Mouse (Mus musculus): ENCODE results near the gene Sh3bp1. TPM values are rescaled to one million over a fixed set of nuclear protein-coding genes. Genes with fewer than 3 reads are reported as not detected.
A peak's percentile ranks its signal among the peaks of the same experiment; 100 is the strongest.

The Sh3bp1 gene
- total RNA-seq, 4 experiments from 2014 or later: 26.2 to 38.6 (median 32.2) TPM

DNA sequence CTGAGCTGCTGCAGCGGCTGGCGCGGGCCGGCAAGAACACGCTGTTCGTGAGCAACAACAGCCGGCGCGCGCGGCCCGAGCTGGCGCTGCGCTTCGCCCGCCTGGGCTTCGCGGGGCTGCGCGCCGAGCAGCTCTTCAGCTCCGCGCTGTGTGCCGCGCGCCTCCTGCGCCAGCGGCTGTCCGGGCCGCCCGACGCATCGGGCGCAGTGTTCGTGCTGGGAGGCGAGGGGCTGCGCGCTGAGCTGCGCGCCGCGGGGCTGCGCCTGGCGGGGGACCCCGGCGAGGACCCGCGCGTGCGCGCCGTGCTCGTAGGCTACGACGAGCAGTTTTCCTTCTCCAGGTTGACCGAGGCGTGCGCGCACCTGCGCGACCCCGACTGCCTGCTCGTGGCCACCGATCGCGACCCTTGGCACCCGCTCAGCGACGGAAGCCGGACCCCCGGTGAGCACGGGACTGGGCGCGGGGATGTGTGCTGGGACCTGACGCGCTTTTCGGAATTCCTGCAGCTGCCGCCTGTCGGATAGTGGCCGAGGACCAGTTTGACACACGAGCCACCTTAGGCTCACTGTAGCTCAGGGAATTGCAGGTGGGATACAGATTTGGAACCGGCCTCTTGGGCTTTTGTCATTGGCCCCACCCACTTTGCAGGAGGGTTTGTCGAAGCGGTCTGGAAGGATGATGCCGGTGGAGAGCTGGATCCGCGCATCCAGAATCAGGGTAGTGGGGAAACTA is 14.7 kb downstream of the Sh3bp1 start:
- no peak for DNase-seq (ENCODE audit: low spot score in 2 of 2)

DNA sequence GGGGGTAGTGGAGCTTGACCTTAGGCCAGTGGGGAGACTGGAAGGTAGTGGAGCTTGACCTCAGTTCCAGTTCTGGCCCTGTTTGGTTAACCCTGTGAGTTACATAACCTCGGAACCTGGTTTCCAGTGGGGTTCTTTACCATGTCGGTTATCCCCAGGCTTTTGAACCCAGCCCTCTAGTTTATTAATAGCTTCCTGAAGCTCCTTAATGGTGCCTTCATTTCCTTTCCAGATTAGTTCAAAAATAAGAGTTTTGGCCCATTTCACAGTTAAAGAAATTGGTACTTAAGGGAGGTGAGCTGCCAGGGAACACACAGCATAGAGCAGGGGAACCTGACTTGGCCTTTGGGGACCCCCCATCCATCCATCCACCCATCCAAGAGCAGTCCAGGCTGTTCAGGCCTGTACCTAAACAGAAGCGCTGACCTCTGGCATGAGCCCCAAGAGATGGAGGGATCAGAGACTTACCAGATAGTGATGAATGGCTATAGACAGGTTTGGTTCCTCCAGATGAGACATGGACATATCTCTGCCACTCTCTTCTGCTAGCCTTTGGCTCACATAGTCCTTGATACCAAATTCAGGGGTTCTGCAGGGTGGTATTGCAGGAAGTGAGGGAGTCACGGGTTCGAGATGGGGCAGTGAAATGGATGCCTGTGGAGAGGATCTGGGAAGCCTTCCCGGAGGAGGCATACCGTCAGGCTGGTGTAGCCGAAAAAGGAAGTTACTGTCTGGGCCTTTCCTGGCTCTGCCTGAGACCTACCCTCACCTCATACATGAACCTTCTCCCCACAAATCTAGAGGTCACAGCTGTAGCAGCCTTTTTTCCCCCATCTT is 15.5 kb downstream of the Sh3bp1 start:
- no peak for DNase-seq (ENCODE audit: low spot score in 2 of 2)

DNA sequence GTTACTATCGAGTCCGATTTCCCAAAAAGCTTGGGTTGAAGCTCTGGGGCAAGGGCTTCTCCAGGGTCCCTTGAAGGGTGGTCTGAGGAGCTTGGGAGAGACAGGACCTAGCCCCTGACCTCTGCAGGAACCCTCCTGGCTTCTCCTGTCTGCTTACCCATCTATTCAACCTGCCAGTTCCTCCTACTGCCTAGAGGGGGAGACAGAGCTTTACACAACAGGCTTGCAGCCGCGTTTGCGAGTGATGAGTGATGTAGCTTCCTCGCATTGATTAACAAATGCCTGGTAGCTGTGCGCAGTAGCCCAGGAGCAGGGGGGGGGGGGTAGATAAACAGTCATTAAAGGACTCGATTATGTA is 16.1 kb downstream of the Sh3bp1 start:
- peak in 1 of 2 experiments; percentile 77 for DNase-seq (ENCODE audit: low spot score in 2 of 2)

DNA sequence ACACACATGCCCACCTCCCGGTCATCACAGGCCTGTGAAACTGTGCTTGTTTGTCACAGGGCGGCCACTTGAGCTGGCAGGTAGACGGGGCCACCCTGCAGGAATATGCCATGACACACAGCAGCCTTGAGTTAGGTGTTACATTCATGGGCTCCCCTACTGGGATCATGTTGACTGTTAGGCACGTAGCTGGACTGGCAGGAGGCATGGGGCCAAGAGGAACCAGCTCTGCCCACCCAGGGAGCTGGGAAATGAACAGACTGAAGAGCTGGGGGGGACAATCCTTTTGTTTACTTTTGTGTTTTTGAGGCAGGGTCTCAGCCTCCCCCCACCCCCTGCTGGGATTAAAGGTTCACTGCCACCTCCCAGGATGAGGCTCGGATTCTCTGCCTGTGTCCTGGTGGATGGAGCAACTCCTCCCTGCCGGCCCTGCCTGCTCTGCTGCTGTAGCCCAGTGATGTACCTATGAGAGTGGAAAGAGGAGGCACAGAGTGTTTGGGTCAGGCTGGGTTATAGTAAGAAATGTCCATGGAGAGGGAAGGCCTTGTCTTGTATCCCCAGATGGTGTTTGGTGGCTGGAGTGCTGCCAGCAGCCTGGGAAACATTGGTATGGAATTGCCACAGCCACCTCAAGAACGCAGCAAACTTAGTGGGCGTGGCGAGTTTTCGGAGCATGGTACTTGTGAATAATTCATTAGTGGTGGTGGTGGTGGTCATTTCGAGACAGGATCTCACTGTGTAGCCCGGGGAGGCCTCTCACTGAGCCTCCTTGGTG is 16.7 kb downstream of the Sh3bp1 start:
- no peak for DNase-seq (ENCODE audit: low spot score in 2 of 2)

DNA sequence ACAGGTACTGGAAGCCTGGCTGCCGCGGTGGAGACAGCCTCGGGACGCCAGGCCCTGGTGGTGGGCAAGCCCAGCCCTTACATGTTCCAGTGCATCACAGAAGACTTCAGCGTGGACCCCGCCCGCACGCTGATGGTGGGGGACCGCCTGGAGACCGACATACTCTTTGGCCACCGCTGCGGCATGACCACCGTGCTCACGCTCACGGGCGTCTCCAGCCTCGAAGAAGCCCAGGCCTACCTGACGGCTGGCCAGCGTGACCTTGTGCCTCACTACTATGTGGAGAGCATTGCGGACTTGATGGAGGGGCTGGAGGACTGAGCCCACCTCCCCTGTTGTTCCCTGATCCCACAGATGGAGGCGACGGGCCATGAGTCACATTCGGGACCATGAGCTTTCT is 18.6 kb downstream of the Sh3bp1 start:
- DNase-seq (ENCODE audit: low spot score in 2 of 2): no peak

DNA sequence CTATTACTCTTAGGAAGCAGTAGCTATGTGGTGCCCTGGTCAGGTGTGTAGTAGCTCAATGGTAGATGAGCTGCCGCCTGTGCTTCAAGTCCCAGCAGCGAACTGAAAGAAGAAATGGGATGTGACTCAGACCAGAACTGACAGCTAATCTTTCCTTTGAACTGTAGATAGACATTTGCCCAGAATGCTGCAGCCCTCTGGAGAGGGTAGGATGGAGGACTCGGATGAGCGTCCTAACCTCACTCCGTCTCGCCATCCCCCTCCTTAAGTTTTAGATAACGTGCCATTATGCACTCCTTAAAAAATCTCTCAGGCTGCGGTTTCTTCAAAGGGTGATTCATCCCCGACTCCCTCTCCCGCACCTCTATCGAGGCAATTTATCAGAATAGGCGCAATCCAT is 20.3 kb downstream of the Sh3bp1 start:
- DNase-seq (ENCODE audit: low spot score in 2 of 2): no peak

DNA sequence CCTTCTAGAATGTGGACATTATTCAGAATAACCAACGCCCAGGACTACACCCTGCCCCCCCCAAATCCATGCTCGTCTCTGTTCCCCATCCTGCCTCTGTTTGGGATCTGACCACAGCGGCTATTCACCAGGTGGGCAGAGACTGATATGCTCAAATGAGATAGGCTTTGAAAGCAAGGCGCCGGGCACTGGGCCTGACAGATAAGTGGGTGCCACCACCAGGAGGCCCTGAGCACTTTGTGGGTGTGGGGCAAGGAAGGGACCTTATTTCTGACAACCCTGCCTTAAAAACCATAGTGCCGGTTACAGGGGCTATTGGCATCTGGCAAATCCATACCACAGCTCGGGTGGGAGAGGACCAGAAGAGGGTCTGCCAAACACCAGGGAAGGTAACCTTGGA is 23.1 kb downstream of the Sh3bp1 start:
- DNase-seq (ENCODE audit: low spot score in 2 of 2): no peak

DNA sequence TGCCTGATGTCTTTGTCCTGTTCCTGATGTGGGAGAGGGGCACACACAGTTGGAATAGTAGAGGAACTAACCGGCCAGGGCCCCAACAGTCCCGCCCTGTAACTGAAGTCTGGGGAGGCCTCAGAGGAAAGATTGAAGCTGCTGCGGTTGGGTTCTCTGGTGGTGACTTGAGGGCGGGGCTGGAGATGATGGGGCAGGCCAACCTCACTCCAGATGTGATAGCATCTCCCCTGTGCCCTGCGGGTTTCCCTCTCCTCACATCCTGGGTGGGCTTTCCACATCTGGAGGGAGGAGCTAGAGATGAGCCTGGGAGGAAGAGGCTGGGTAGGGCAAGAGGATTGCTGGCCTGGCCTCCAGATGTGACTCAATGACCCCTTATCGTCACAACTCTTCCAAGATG is 24.0 kb downstream of the Sh3bp1 start:
- DNase-seq (ENCODE audit: low spot score in 2 of 2): no peak

DNA sequence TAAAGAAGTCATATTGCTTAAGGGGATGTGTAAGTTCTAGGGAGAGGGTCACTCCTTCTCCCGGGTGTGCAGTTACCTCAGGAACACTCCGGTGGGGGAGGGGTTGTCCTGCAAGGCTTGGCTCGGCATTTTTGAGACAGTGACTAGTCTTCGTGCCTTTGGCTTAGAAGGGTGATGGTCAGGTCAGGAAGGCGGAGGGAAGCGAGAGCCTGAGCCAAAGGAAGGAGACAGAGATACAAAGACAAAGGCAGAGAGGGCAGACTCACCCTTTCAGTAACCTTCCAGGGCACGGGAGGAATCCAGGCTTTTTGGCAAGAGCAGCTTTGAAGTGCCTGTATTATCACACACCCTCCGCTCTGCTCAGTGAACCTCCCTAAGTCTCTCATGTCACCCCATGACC is 25.6 kb downstream of the Sh3bp1 start:
- no peak for DNase-seq (ENCODE audit: low spot score in 2 of 2)

DNA sequence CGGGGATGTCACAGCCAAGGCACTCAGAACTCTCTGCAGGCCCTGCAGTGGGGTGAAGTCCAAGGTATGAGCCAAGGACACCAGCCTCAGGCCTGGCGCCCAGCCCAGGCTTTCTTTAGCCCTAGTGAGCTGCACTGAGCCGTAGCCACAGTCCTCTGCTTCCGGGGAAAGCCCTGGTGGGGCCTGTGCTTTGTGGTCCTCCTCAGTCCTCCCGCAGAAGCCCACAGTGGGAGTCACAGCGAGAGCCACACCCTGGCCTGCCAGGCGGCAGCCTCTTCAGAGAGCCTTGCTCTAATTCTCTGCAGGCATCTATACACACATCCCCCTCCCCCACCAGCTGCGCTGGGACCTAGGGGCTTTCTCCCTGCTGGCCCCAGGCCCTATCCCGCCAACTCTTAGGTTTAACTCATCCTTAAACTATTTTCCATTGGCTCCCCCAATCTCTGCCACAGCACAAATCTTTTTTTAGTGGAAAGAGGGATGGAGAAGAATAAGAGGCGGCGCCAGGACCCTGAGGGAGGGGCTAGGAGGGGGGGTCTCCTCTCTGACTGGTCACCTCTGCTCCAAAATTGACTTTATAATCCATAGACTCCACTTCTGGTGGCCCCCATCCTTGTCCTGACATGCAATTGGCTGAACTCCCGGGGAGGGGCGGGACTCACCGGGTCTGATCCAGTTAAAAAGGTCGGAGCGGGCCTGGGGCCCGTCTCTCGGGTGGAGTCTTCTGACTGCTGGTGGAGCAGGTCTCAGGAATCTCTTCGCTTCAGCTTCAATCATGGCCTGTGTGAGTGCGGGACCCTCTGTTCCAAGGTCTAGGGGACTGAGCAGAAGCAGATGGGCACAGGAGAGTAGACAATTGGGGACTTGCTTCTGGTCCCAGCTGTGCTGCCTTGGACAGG is 26.7 kb downstream of the Sh3bp1 start, which contains the start of gene Lgals1:
Lgals1 (plus strand) TSS at position 705 of the 899 bp plus-strand sequence.
- DNase-seq (ENCODE audit: low spot score in 2 of 2): no peak

DNA sequence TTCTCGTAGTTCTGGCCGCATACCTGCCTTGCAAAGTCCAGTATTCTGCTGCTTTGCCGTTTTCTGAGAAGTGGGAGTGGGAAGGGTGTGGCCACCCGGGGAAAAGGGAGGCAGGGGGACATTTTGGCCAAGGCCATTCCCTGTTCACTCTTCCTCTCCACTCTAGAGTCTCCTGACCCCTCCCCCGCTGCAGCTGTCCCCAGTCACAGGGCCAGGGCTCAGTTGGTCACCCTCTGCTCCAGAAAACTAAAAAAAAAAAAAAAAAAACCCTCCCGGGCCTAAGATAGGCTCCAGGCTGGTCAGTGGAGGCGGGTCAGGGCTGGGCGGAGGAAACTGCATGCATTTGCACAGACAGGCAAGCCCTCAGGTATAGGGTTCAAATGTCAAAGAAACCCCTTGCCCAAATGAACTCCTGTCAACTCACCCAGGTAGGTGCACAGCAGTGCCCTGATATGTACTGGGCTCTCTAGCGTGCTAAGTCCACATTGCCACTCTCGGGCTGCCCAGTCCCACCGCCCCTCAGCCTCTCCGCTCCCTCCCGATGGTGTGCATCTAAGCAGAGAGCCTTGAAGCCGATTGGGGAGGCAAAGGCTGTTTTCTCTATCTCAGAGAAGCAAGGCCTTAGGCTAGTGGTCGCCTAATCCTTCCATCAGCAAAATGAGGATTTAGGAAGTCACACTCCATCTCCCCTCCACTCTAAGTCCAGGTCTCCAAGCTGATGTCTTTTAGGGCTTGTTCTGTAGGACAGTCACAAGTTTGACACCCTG is 27.6 kb downstream of the Sh3bp1 start:
- no peak for DNase-seq (ENCODE audit: low spot score in 2 of 2)

DNA sequence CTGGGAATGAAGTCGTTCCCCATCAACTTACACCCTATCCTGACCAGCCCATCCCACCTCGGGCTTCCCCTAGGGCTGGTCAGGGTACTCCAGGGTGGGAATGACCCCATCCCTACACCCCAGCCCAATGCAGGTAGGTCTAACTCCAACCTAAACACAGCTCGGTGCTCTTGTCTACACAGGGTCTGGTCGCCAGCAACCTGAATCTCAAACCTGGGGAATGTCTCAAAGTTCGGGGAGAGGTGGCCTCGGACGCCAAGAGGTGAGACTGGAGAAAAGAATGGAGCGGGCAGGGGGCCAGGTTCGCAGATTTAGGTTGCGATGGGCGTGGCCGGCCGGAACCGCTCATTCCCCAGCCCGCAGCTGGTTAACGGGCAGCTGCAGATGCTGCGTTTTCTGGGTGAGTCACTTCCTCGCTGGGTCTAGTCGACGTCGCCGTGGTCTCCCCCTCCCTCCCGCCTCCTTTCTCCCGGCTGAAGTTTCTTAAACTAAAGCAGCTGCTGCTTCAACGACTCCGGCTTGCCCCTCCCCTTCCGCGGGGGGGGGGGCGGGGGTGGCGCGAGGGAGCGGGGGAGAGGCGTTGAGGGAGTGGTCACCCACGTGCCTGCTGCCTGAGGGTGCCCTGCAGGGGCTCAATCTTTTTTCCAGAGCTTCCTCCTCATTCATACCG is 28.4 kb downstream of the Sh3bp1 start:
- DNase-seq (ENCODE audit: low spot score in 2 of 2): peak in 1 of 2 experiments; percentile 63

DNA sequence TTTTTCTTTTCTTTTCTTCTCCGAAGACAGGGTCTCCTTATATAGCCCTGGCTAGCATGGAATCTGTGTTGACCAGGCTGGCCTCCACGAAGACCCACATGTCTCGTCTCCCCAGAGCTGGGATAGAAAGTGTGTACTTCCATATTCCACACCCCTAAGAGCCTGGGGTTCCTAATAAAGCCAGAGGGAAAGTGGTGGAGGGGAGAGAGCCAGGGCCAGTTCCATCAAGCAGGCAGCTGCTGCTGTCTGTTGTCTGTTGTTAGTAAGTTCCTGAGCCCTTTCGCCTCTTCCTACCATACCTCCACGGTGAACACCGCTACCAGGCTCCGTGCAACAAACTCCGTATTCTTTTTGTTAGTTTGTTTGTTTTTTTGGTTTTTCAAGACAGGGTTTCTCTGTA is 29.0 kb downstream of the Sh3bp1 start:
- no peak for DNase-seq (ENCODE audit: low spot score in 2 of 2)

DNA sequence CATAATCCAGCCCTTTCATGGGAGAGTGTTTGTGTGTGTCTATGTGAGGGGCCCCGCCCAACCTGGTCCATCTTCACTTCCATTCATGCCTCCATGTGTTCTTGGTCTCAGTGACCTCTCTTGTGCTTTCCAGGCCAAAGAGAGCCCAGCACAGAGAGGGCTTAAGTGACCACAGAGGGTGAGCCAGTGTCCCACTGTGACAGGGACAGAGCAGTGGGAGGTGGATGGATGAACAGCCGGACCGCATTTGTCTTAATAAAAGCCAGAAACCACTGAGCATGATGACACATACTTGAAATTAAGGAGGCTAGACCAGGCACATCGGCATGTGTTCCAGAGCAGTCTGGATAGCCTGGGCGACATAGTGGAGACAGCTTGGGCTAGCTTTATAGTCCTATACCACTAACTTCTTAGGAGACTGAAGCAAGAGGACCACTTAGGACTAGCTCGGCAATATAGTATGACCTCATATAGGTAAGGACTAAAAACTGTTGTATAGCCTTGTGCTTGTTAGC is 30.7 kb downstream of the Sh3bp1 start:
- DNase-seq (ENCODE audit: low spot score in 2 of 2): no peak

DNA sequence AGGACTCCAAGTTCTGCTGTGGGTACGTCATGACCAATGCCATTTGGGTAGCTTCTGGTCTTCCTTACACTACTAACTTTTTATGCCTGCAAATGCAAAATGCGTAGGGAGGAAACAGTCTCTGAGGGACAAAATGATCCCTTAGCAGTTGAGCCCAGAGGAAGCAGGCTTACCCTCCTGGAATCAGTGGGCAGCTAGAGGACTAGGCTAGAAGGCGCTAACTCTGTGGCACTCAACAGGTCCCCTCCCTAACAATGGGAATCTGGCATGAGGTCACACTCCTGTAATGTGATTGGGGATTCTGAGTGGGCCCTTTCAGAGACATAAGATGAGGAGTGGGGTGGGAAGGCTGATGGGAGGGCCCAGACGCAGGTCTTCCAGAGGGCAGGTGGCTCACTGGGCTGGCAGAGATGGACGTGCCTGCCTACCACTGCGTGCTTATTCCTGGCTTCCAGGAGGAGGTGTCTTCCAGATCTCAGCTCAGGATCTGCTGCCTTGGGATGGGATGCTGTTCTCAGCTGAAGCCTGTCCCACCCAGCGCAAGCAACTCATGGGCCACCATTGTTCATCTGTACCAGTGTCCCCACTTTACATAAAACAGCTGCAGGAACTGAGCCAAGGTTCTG is 31.3 kb downstream of the Sh3bp1 start:
- DNase-seq (ENCODE audit: low spot score in 2 of 2): no peak

DNA sequence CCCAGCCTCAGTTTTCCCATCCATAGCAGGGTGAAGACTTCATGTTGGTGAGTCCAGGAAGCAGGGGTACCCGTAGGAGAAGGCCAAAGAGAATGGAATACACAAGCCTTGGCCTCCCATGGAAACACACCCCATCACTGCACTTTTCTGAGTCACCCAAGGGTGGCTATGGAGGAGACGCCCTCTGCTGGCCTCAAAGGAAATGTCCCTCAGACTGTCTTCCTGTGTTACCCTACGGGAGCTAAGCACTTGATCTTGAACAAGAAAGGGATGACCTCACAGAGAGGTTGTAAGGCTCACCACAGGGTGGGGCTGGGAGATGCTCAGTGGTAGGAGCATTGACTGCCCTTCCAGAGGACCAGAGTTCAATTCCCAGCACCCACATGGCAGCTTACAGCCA is 32.0 kb downstream of the Sh3bp1 start:
- no peak for DNase-seq (ENCODE audit: low spot score in 2 of 2)

DNA sequence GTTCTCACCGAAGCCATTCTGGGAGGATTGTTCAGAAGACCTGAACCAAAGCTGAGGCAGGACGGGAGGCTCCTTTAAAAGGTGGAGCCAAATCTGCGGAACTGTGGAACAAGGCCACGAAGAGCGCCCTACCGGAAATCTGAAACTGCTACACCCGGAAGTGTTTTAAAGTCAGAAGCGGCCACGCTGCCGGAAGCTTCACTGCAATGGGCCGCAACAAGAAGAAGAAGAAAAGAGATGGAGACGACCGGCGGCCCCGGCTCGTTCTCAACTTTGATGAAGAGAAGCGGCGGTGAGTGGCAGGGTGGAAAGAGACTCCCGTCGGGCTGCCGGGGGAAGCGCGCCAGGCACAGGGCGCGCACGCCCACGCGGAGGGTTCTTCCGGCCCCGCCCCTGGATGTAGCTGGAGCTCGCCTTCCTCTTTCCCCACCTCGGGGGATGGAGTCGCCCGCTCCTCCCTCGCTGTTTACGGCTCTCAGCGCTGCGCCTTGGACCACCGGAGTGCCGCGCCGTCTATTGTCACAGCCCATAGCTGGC is 35.3 kb downstream of the Sh3bp1 start, which contains the start of gene Nol12:
Nol12 (plus strand) TSS at position 150 of the 537 bp plus-strand sequence.
- peak; percentile 75 to 83 for DNase-seq (ENCODE audit: low spot score in 2 of 2)

DNA sequence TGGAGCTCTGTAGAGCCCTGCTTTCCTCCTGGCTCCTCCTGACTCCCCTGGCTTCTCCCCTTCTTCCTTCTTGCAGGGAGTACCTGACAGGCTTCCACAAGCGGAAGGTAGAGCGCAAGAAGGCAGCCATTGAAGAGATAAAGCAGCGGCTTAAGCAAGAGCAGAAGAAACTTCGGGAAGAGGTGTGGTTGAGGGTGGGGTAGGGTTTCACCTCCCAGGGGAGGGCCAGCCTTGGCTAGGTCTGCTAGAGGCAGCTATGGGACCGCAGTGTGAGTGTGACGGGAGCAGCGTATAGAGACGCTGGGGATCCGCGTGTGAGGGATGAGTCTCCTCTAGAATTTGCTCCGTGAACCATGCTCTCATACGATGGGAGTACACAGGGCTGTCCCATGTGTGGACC is 36.8 kb downstream of the Sh3bp1 start:
- no peak for DNase-seq (ENCODE audit: low spot score in 2 of 2)

DNA sequence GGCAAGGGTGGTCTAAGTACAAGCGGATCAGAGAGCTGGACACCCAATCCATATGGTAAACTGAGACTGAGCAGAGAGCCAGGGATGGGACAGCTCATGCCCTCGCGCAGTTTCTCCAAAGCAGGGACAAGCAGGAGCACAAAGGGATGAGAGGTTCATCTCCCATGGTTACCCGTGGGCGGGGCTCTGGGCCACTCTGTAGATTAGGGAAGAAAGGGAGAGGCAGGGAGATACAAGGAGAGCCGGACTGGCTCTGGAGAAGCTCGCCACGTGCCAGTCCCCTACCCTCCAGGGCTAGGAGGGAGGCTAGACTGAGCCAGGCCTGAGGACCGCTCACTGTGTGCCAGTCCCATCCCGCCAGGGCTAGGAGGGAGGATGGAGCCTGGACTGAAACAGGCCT is 37.7 kb downstream of the Sh3bp1 start:
- DNase-seq (ENCODE audit: low spot score in 2 of 2): no peak

Measured in left cerebral cortex, adult 8-10 months (tissue).